Mouse (Mus musculus): ENCODE measurements around the gene Qars.

- no peak for TF ChIP-seq CTCF (IDR thresholded peaks at IDR 0.05; ENCODE audit: borderline replicate concordance, extremely low read depth, insufficient read depth, insufficient read length)
- TF ChIP-seq POLR2A (IDR thresholded peaks at IDR 0.05; ENCODE audit: borderline replicate concordance, extremely low read depth, insufficient read depth, insufficient read length, poor library complexity, severe bottlenecking), result no peak
Observed at GRCm38 (mm10) chr9:108492043-108492750, 15.3 kb upstream of the Qars start.

All from brain, embryonic 14.5 days (tissue).